Mouse (Mus musculus): Measurements from ENCODE around the gene Tcf7l1. TPM values are rescaled to one million over a fixed set of nuclear protein-coding genes. Genes with fewer than 3 reads are reported as not detected.

Gene Tcf7l1
- polyA plus RNA-seq, 1 experiment: 6.0 TPM

GRCm38 (mm10) chr6:72761645-72762044 is 27.4 kb downstream of the Tcf7l1 start:
- Histone ChIP-seq H3K36me3 (ENCODE audit: control insufficient read depth, insufficient read depth, low read length) (no peaks in the 10 kb centered on the region), H3K27ac (ENCODE audit: control insufficient read depth, insufficient read depth, low read length) (no peak overlapping the region), H3K27me3 (ENCODE audit: control insufficient read depth, insufficient read depth, low read length) (no peaks in the 10 kb centered on the region), H3K4me1 (replicated peaks; ENCODE audit: control insufficient read depth, insufficient read depth, low read length) (no peaks in the 10 kb centered on the region), H3K4me3 (ENCODE audit: control insufficient read depth, insufficient read depth, low read length) (no peak overlapping the region)
- no peak for TF ChIP-seq CTCF (IDR thresholded peaks at IDR 0.05; ENCODE audit: borderline replicate concordance, control insufficient read depth, extremely low read depth, insufficient read depth, low read length, poor library complexity)
- no peak for TF ChIP-seq POLR2A (IDR thresholded peaks at IDR 0.05; ENCODE audit: control insufficient read depth, extremely low read depth, insufficient read depth, low read length, poor library complexity)
- 82% methylated on average over 7 of the region's 7 CpGs for WGBS
- no peak for DNase-seq

GRCm38 (mm10) chr6:72758239-72759017 is 30.6 kb downstream of the Tcf7l1 start:
- WGBS: 27% methylated on average over 10 of the region's 10 CpGs
- Histone ChIP-seq H3K27ac (ENCODE audit: control insufficient read depth, insufficient read depth, low read length) (no peak overlapping the region), H3K27me3 (ENCODE audit: control insufficient read depth, insufficient read depth, low read length) (no peaks in the 10 kb centered on the region), H3K4me1 (replicated peaks; ENCODE audit: control insufficient read depth, insufficient read depth, low read length) (no peaks in the 10 kb centered on the region), H3K36me3 (ENCODE audit: control insufficient read depth, insufficient read depth, low read length) (no peaks in the 10 kb centered on the region), H3K4me3 (ENCODE audit: control insufficient read depth, insufficient read depth, low read length) (no peak overlapping the region)
- DNase-seq: no peak
- TF ChIP-seq CTCF (IDR thresholded peaks at IDR 0.05; ENCODE audit: borderline replicate concordance, control insufficient read depth, extremely low read depth, insufficient read depth, low read length, poor library complexity): no peak

- Histone ChIP-seq H3K27me3 (ENCODE audit: control insufficient read depth, insufficient read depth, low read length) (no peaks in the 10 kb centered on the region), H3K27ac (ENCODE audit: control insufficient read depth, insufficient read depth, low read length) (no peak overlapping the region), H3K4me1 (replicated peaks; ENCODE audit: control insufficient read depth, insufficient read depth, low read length) (no peaks in the 10 kb centered on the region), H3K36me3 (ENCODE audit: control insufficient read depth, insufficient read depth, low read length) (no peaks in the 10 kb centered on the region), H3K4me3 (ENCODE audit: control insufficient read depth, insufficient read depth, low read length) (no peak overlapping the region)
- 86% methylated on average over 14 of the region's 14 CpGs for WGBS
- no peak for DNase-seq
- TF ChIP-seq POLR2A (IDR thresholded peaks at IDR 0.05; ENCODE audit: control insufficient read depth, extremely low read depth, insufficient read depth, low read length, poor library complexity): no peak
- TF ChIP-seq CTCF (IDR thresholded peaks at IDR 0.05; ENCODE audit: borderline replicate concordance, control insufficient read depth, extremely low read depth, insufficient read depth, low read length, poor library complexity): no peak
Measured at GRCm38 (mm10) chr6:72755267-72755889, 33.7 kb downstream of the Tcf7l1 start.

- Histone ChIP-seq H3K27ac (ENCODE audit: control insufficient read depth, insufficient read depth, low read length) (no peak overlapping the region), H3K4me3 (ENCODE audit: control insufficient read depth, insufficient read depth, low read length) (no peak overlapping the region), H3K27me3 (ENCODE audit: control insufficient read depth, insufficient read depth, low read length) (no peaks in the 10 kb centered on the region), H3K36me3 (ENCODE audit: control insufficient read depth, insufficient read depth, low read length) (no peaks in the 10 kb centered on the region), H3K4me1 (replicated peaks; ENCODE audit: control insufficient read depth, insufficient read depth, low read length) (no peaks in the 10 kb centered on the region)
- DNase-seq: no peak
- TF ChIP-seq CTCF (IDR thresholded peaks at IDR 0.05; ENCODE audit: borderline replicate concordance, control insufficient read depth, extremely low read depth, insufficient read depth, low read length, poor library complexity) (no peak), POLR2A (IDR thresholded peaks at IDR 0.05; ENCODE audit: control insufficient read depth, extremely low read depth, insufficient read depth, low read length, poor library complexity) (no peak)
- 85% methylated on average over 9 of the region's 9 CpGs for WGBS
Measured at GRCm38 (mm10) chr6:72754215-72754614, 34.8 kb downstream of the Tcf7l1 start.

GRCm38 (mm10) chr6:72753782-72754181 is 35.3 kb downstream of the Tcf7l1 start:
- Histone ChIP-seq H3K4me1 (replicated peaks; ENCODE audit: control insufficient read depth, insufficient read depth, low read length) (no peaks in the 10 kb centered on the region), H3K4me3 (ENCODE audit: control insufficient read depth, insufficient read depth, low read length) (no peak overlapping the region), H3K36me3 (ENCODE audit: control insufficient read depth, insufficient read depth, low read length) (no peaks in the 10 kb centered on the region), H3K27ac (ENCODE audit: control insufficient read depth, insufficient read depth, low read length) (no peak overlapping the region), H3K27me3 (ENCODE audit: control insufficient read depth, insufficient read depth, low read length) (no peaks in the 10 kb centered on the region)
- DNase-seq: no peak
- whole genome bisulfite sequencing: 96% methylated on average over 8 of the region's 8 CpGs
- TF ChIP-seq CTCF (IDR thresholded peaks at IDR 0.05; ENCODE audit: borderline replicate concordance, control insufficient read depth, extremely low read depth, insufficient read depth, low read length, poor library complexity): no peak
- TF ChIP-seq POLR2A (IDR thresholded peaks at IDR 0.05; ENCODE audit: control insufficient read depth, extremely low read depth, insufficient read depth, low read length, poor library complexity): no peak

GRCm38 (mm10) chr6:72752824-72753223 is 36.2 kb downstream of the Tcf7l1 start:
- Histone ChIP-seq H3K27ac (ENCODE audit: control insufficient read depth, insufficient read depth, low read length) (no peak overlapping the region), H3K4me3 (ENCODE audit: control insufficient read depth, insufficient read depth, low read length) (no peak overlapping the region), H3K4me1 (replicated peaks; ENCODE audit: control insufficient read depth, insufficient read depth, low read length) (no peaks in the 10 kb centered on the region), H3K36me3 (ENCODE audit: control insufficient read depth, insufficient read depth, low read length) (no peaks in the 10 kb centered on the region), H3K27me3 (ENCODE audit: control insufficient read depth, insufficient read depth, low read length) (no peaks in the 10 kb centered on the region)
- TF ChIP-seq CTCF (IDR thresholded peaks at IDR 0.05; ENCODE audit: borderline replicate concordance, control insufficient read depth, extremely low read depth, insufficient read depth, low read length, poor library complexity): no peak
- no peak for TF ChIP-seq POLR2A (IDR thresholded peaks at IDR 0.05; ENCODE audit: control insufficient read depth, extremely low read depth, insufficient read depth, low read length, poor library complexity)
- no peak for DNase-seq
- 23% methylated on average over 15 of the region's 15 CpGs for WGBS

Data from thymus, adult 2 months (tissue).